Mouse (Mus musculus): ENCODE results near the gene Fam122b. TPM values are rescaled to one million over a fixed set of nuclear protein-coding genes. Genes with fewer than 3 reads are reported as not detected.

The Fam122b gene
- polyA plus RNA-seq, 1 experiment from 2014 or later: 3.6 TPM

GRCm38 (mm10) chrX:53237971-53238370, 31.6 kb downstream of the Fam122b start:
- WGBS: 11% methylated on average over 2 of the region's 2 CpGs
- H3K27me3 ChIP-seq (ENCODE audit: control insufficient read depth, insufficient read depth, low read length): no peaks in the 10 kb centered on the region

DNA sequence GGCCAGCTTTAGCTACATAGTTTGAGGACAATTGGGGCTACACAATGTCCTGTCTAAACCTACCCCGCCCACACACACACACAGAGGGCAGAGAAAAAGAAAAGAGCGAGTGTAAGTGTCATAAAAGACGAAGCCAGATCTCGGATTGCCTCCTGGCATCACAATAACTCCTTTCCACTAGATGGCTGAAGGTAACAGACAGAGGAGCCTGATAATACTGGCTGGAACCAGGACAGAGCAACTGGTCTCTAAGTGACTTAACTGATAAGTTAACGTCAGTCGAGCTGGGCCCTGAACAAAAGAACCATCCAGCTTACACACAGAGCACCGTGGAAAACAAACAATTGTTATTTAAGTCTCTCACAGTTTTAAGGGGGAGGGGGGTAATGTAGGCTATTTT, 33.2 kb downstream of the Fam122b start:
- H3K27ac ChIP-seq (ENCODE audit: low read depth, low read length): no peak overlapping the region
- no peak overlapping the region for H3K4me2 ChIP-seq (ENCODE audit: low read depth, low read length)
- H3K9ac ChIP-seq (replicated peaks; ENCODE audit: low read depth, low read length): no peak overlapping the region
- no peaks in the 10 kb centered on the region for H3K36me3 ChIP-seq (ENCODE audit: control insufficient read depth, insufficient read depth, low read length)
- no peaks in the 10 kb centered on the region for H3K9me3 ChIP-seq (ENCODE audit: control insufficient read depth, low read length)
- H3K4me1 ChIP-seq (ENCODE audit: control insufficient read depth, insufficient read depth, low read length): no peaks in the 10 kb centered on the region
- 30% methylated on average over 7 of the region's 7 CpGs for WGBS
- no peaks in the 10 kb centered on the region for H3K27me3 ChIP-seq (ENCODE audit: control insufficient read depth, insufficient read depth, low read length)
- H3K4me3 ChIP-seq (ENCODE audit: low read depth, low read length): no peak overlapping the region
- ATAC-seq (ENCODE audit: low read depth): no peak

More at GRCm38 (mm10) chrX:53237971-53238370, 31.6 kb downstream of the Fam122b start:
- Histone ChIP-seq H3K27ac (ENCODE audit: low read depth, low read length) (no peak overlapping the region), H3K4me1 (ENCODE audit: control insufficient read depth, insufficient read depth, low read length) (no peaks in the 10 kb centered on the region), H3K9me3 (ENCODE audit: control insufficient read depth, low read length) (no peaks in the 10 kb centered on the region), H3K9ac (replicated peaks; ENCODE audit: low read depth, low read length) (no peak overlapping the region), H3K4me3 (ENCODE audit: low read depth, low read length) (no peak overlapping the region), H3K4me2 (ENCODE audit: low read depth, low read length) (no peak overlapping the region), H3K36me3 (ENCODE audit: control insufficient read depth, insufficient read depth, low read length) (no peaks in the 10 kb centered on the region)
- no peak for ATAC-seq (ENCODE audit: low read depth)

- Histone ChIP-seq H3K9me3 (ENCODE audit: control insufficient read depth, low read length) (no peaks in the 10 kb centered on the region), H3K9ac (replicated peaks; ENCODE audit: low read depth, low read length) (no peak overlapping the region), H3K27me3 (ENCODE audit: control insufficient read depth, insufficient read depth, low read length) (no peaks in the 10 kb centered on the region), H3K4me3 (ENCODE audit: low read depth, low read length) (no peak overlapping the region), H3K4me2 (ENCODE audit: low read depth, low read length) (no peak overlapping the region), H3K27ac (ENCODE audit: low read depth, low read length) (no peak overlapping the region), H3K4me1 (ENCODE audit: control insufficient read depth, insufficient read depth, low read length) (no peaks in the 10 kb centered on the region), H3K36me3 (ENCODE audit: control insufficient read depth, insufficient read depth, low read length) (no peaks in the 10 kb centered on the region)
- 14% methylated on average over 4 of the region's 4 CpGs for WGBS
- no peak for ATAC-seq (ENCODE audit: low read depth)
Observed at GRCm38 (mm10) chrX:53233689-53234088, 35.9 kb downstream of the Fam122b start.

DNA sequence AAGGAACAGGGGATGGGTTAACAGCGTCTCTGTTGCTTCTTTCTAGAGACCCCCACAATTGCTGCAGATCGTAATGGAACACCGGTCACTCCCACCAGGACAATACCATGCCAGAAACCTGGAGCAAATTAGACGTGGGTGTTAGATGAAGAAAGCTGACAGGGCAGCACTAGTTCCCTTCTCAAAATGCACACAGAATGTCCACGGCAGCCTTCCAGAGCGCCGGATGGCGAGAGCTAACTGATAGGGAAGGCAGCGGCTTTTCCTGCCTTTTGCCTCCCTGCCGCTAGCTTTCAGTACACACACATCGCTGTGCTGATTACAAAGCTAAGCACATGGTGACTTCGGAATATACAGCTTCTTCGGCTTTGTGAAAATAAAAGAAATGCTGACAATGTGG, 37.6 kb downstream of the Fam122b start:
- no peaks in the 10 kb centered on the region for H3K36me3 ChIP-seq (ENCODE audit: control insufficient read depth, insufficient read depth, low read length)
- H3K9me3 ChIP-seq (ENCODE audit: control insufficient read depth, low read length): no peaks in the 10 kb centered on the region
- peak overlapping the region; percentile 44 for H3K4me2 ChIP-seq (ENCODE audit: low read depth, low read length)
- H3K27me3 ChIP-seq (ENCODE audit: control insufficient read depth, insufficient read depth, low read length): no peaks in the 10 kb centered on the region
- peak overlapping the region; percentile 25; the same call in 1 of the 2 replicates for H3K9ac ChIP-seq (replicated peaks; ENCODE audit: low read depth, low read length)
- no peak overlapping the region for H3K27ac ChIP-seq (ENCODE audit: low read depth, low read length)
- peak overlapping the region; percentile 26 for H3K4me3 ChIP-seq (ENCODE audit: low read depth, low read length)
- 28% methylated on average over 13 of the region's 13 CpGs for WGBS
- no peak for ATAC-seq (ENCODE audit: low read depth)
- no peaks in the 10 kb centered on the region for H3K4me1 ChIP-seq (ENCODE audit: control insufficient read depth, insufficient read depth, low read length)

DNA sequence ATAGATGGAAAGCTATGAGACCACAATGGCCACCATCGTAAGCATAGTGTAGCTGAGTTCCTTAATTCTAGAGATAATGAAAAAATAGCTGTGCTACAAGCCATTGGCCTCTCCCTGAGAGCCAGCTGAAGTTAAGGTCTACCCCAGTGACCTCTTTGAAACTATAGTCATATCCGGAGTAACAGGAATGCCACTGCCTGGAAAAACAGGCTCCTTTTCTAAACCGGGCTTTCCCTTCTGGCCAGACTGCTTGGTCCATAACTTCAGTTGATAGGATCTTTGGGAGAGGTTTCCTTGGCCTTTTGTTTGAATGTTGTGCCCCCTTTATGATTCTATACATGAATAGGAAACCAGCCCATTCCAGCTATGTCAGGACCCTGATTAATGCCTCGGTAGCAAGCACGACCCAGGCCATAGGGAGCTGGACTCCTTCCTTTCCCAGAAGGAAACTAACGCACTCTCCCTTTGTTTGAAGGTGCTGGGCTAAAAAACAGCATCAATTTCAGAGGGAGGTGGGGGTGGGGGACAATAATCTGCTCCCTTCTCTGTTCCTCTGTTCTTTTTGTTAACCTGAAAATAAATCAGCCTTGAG, 45.2 kb downstream of the Fam122b start:
- 43% methylated on average over 6 of the region's 6 CpGs for WGBS
- no peaks in the 10 kb centered on the region for H3K36me3 ChIP-seq (ENCODE audit: control insufficient read depth, insufficient read depth, low read length)
- no peak overlapping the region for H3K27ac ChIP-seq (ENCODE audit: low read depth, low read length)
- H3K27me3 ChIP-seq (ENCODE audit: control insufficient read depth, insufficient read depth, low read length): no peaks in the 10 kb centered on the region
- H3K9ac ChIP-seq (replicated peaks; ENCODE audit: low read depth, low read length): no peak overlapping the region
- no peak overlapping the region for H3K4me2 ChIP-seq (ENCODE audit: low read depth, low read length)
- no peak overlapping the region for H3K4me3 ChIP-seq (ENCODE audit: low read depth, low read length)
- no peaks in the 10 kb centered on the region for H3K4me1 ChIP-seq (ENCODE audit: control insufficient read depth, insufficient read depth, low read length)
- ATAC-seq (ENCODE audit: low read depth): no peak
- H3K9me3 ChIP-seq (ENCODE audit: control insufficient read depth, low read length): no peaks in the 10 kb centered on the region

DNA sequence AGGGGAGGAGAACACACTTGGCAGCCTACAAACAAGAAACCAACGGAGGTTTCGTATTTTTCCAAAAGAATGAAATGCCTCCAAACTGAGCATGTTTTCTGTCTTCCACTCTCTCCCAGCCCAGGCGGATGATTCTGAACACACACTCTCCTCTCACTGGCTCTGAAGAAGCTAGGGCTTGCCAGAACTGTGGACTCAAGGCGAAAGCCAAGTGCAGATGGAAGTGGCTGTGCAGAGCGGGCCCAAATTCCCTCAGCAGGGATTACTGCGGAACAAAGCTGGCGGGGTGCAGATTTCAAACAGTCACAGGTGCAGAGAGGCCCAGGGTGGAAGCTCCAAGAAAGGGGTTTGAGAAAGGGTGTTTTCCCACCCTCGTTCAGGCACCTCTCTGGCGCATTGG, 48.8 kb downstream of the Fam122b start:
- H3K9me3 ChIP-seq (ENCODE audit: control insufficient read depth, low read length): no peaks in the 10 kb centered on the region
- H3K4me1 ChIP-seq (ENCODE audit: control insufficient read depth, insufficient read depth, low read length): no peaks in the 10 kb centered on the region
- no peak for ATAC-seq (ENCODE audit: low read depth)
- 82% methylated on average over 9 of the region's 9 CpGs for WGBS
- H3K9ac ChIP-seq (replicated peaks; ENCODE audit: low read depth, low read length): no peak overlapping the region
- H3K4me2 ChIP-seq (ENCODE audit: low read depth, low read length): no peak overlapping the region
- no peak overlapping the region for H3K4me3 ChIP-seq (ENCODE audit: low read depth, low read length)
- H3K27me3 ChIP-seq (ENCODE audit: control insufficient read depth, insufficient read depth, low read length): no peaks in the 10 kb centered on the region
- no peak overlapping the region for H3K27ac ChIP-seq (ENCODE audit: low read depth, low read length)
- no peaks in the 10 kb centered on the region for H3K36me3 ChIP-seq (ENCODE audit: control insufficient read depth, insufficient read depth, low read length)

- no peak overlapping the region for H3K27ac ChIP-seq (ENCODE audit: low read depth, low read length)
- H3K4me1 ChIP-seq (ENCODE audit: control insufficient read depth, insufficient read depth, low read length): no peaks in the 10 kb centered on the region
- H3K9ac ChIP-seq (replicated peaks; ENCODE audit: low read depth, low read length): no peak overlapping the region
- 60% methylated on average over 7 of the region's 7 CpGs for WGBS
- no peaks in the 10 kb centered on the region for H3K36me3 ChIP-seq (ENCODE audit: control insufficient read depth, insufficient read depth, low read length)
- ATAC-seq (ENCODE audit: low read depth): no peak
- H3K4me3 ChIP-seq (ENCODE audit: low read depth, low read length): no peak overlapping the region
- H3K27me3 ChIP-seq (ENCODE audit: control insufficient read depth, insufficient read depth, low read length): no peaks in the 10 kb centered on the region
- H3K9me3 ChIP-seq (ENCODE audit: control insufficient read depth, low read length): no peaks in the 10 kb centered on the region
- no peak overlapping the region for H3K4me2 ChIP-seq (ENCODE audit: low read depth, low read length)
Observed at GRCm38 (mm10) chrX:53214557-53215229, 54.9 kb downstream of the Fam122b start.

DNA sequence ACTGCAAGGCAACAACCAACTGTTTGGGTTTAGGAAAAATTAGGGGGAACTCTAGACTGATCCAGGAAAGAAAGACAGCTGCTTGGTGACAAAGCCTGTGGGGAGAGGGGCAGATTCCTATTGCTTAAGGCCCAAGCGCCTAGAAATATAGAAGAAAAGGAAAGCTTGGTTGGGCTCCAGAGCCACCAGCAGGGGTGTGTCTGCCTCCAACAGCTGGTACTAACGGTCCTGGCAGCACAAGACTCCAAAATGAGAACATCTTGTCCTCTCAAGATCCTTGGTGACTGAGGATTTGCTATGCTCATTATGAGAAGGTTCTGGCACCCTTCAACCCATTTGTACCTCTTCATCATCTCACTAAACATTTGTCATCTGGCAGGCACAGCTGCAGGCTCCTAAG, 55.8 kb downstream of the Fam122b start:
- WGBS: 54% methylated on average over 2 of the region's 2 CpGs
- no peak overlapping the region for H3K4me3 ChIP-seq (ENCODE audit: low read depth, low read length)
- no peak for ATAC-seq (ENCODE audit: low read depth)

GRCm38 (mm10) chrX:53212485-53212884, 57.1 kb downstream of the Fam122b start:
- Histone ChIP-seq H3K4me2 (ENCODE audit: low read depth, low read length) (no peak overlapping the region), H3K9me3 (ENCODE audit: control insufficient read depth, low read length) (no peaks in the 10 kb centered on the region), H3K27ac (ENCODE audit: low read depth, low read length) (no peak overlapping the region), H3K27me3 (ENCODE audit: control insufficient read depth, insufficient read depth, low read length) (no peaks in the 10 kb centered on the region), H3K4me1 (ENCODE audit: control insufficient read depth, insufficient read depth, low read length) (no peaks in the 10 kb centered on the region), H3K9ac (replicated peaks; ENCODE audit: low read depth, low read length) (no peak overlapping the region), H3K36me3 (ENCODE audit: control insufficient read depth, insufficient read depth, low read length) (no peaks in the 10 kb centered on the region), H3K4me3 (ENCODE audit: low read depth, low read length) (no peak overlapping the region)
- no peak; the same call in 1 of the 2 replicates for ATAC-seq (ENCODE audit: low read depth)
- WGBS: 36% methylated on average over 9 of the region's 9 CpGs

More for the DNA sequence above, 55.8 kb downstream of the Fam122b start:
- H3K9me3 ChIP-seq (ENCODE audit: control insufficient read depth, low read length): no peaks in the 10 kb centered on the region
- H3K27me3 ChIP-seq (ENCODE audit: control insufficient read depth, insufficient read depth, low read length): no peaks in the 10 kb centered on the region
- no peaks in the 10 kb centered on the region for H3K4me1 ChIP-seq (ENCODE audit: control insufficient read depth, insufficient read depth, low read length)
- no peak overlapping the region for H3K9ac ChIP-seq (replicated peaks; ENCODE audit: low read depth, low read length)
- H3K4me2 ChIP-seq (ENCODE audit: low read depth, low read length): no peak overlapping the region
- H3K36me3 ChIP-seq (ENCODE audit: control insufficient read depth, insufficient read depth, low read length): no peaks in the 10 kb centered on the region
- no peak overlapping the region for H3K27ac ChIP-seq (ENCODE audit: low read depth, low read length)

Measured in neural tube, embryonic 14.5 days (tissue).